Mouse (Mus musculus): ENCODE measurements around the gene Nxph4. TPM values are rescaled to one million over a fixed set of nuclear protein-coding genes. Genes with fewer than 3 reads are reported as not detected.

Gene Nxph4
- polyA plus RNA-seq, 1 experiment from 2014 or later, result 23.6 TPM

- Histone ChIP-seq H3K9me3 (ENCODE audit: control insufficient read depth, low read length) (no peaks in the 10 kb centered on the region), H3K27ac (ENCODE audit: low read depth, low read length) (no peak overlapping the region), H3K27me3 (ENCODE audit: control insufficient read depth, insufficient read depth, low read length) (no peaks in the 10 kb centered on the region), H3K4me1 (ENCODE audit: control insufficient read depth, insufficient read depth, low read length) (no peaks in the 10 kb centered on the region), H3K36me3 (ENCODE audit: control insufficient read depth, insufficient read depth, low read length) (peaks cover 24% of the 10 kb centered on the region), H3K4me2 (no peak overlapping the region), H3K4me3 (ENCODE audit: low read depth, low read length) (no peak overlapping the region), H3K9ac (ENCODE audit: low read length) (no peak overlapping the region)
- peak; percentile 68 for DNase-seq (ENCODE audit: low spot score, missing footprints)
- WGBS, result 67% methylated on average over 8 of the region's 8 CpGs
- no peak for ATAC-seq (ENCODE audit: low FRiP score)
Measured at GRCm38 (mm10) chr10:127491128-127491512, 43.2 kb downstream of the Nxph4 start.

GRCm38 (mm10) chr10:127490160-127491127 lies 43.9 kb downstream of the Nxph4 start:
- Histone ChIP-seq H3K9me3 (ENCODE audit: control insufficient read depth, low read length) (no peaks in the 10 kb centered on the region), H3K4me3 (ENCODE audit: low read depth, low read length) (no peak overlapping the region), H3K4me2 (no peak overlapping the region), H3K36me3 (ENCODE audit: control insufficient read depth, insufficient read depth, low read length) (peaks cover 22% of the 10 kb centered on the region), H3K27me3 (ENCODE audit: control insufficient read depth, insufficient read depth, low read length) (no peaks in the 10 kb centered on the region), H3K27ac (ENCODE audit: low read depth, low read length) (no peak overlapping the region), H3K9ac (ENCODE audit: low read length) (no peak overlapping the region), H3K4me1 (ENCODE audit: control insufficient read depth, insufficient read depth, low read length) (no peaks in the 10 kb centered on the region)
- ATAC-seq (ENCODE audit: low FRiP score) (no peak), DNase-seq (ENCODE audit: low spot score, missing footprints) (peak; percentile 82)
- 88% methylated on average over 18 of the region's 18 CpGs for WGBS

DNA sequence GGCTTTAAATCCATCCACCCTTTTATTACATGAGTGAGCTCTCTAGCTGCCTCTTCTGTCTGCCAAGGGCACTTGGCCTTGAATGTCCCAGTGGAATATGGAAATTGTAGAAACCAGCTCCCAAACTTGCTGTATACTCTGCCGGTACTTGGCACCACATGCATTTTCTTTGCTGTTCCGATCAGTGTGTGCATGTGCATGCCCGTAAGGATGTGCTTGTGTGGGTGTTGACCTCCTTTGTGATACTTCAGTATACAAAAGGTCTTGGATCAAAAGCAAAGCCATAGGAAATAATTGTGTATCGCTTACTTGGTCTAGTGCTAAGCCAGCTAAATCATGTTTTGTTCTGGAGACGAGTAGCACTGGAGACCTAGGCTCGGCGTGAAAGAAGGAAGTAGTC lies 45.5 kb downstream of the Nxph4 start:
- no peaks in the 10 kb centered on the region for H3K9me3 ChIP-seq (ENCODE audit: control insufficient read depth, low read length)
- H3K4me2 ChIP-seq, result no peak overlapping the region
- DNase-seq (ENCODE audit: low spot score, missing footprints) (no peak), ATAC-seq (ENCODE audit: low FRiP score) (no peak)
- H3K4me3 ChIP-seq (ENCODE audit: low read depth, low read length), result no peak overlapping the region
- H3K27ac ChIP-seq (ENCODE audit: low read depth, low read length), result no peak overlapping the region
- H3K9ac ChIP-seq (ENCODE audit: low read length), result no peak overlapping the region
- 91% methylated on average over 7 of the region's 7 CpGs for WGBS
- no peaks in the 10 kb centered on the region for H3K27me3 ChIP-seq (ENCODE audit: control insufficient read depth, insufficient read depth, low read length)
- no peaks in the 10 kb centered on the region for H3K4me1 ChIP-seq (ENCODE audit: control insufficient read depth, insufficient read depth, low read length)
- peaks cover 12% of the 10 kb centered on the region for H3K36me3 ChIP-seq (ENCODE audit: control insufficient read depth, insufficient read depth, low read length)

DNA sequence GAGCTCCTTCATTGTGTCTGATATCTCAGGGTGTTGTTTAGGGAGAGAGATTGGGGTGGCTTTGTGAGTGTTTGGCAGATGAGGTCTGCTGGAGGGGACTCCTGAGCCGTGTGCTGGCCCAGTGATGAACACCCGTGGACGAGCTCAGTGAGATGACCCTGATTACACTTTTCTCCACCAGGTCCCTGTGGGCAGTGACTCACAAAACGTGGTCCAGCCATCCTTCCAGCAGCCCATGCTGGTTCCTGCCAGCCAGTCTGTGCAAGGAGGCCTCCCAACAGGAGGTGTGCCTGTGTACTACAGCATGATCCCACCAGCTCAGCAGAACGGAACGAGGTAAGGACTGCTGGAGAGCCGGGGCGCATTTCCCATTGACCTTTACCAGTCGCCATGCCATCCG lies 49.1 kb downstream of the Nxph4 start:
- Histone ChIP-seq H3K4me1 (ENCODE audit: control insufficient read depth, insufficient read depth, low read length) (no peaks in the 10 kb centered on the region), H3K4me2 (no peak overlapping the region), H3K9me3 (ENCODE audit: control insufficient read depth, low read length) (no peaks in the 10 kb centered on the region), H3K27me3 (ENCODE audit: control insufficient read depth, insufficient read depth, low read length) (no peaks in the 10 kb centered on the region), H3K27ac (ENCODE audit: low read depth, low read length) (no peak overlapping the region), H3K9ac (ENCODE audit: low read length) (no peak overlapping the region), H3K4me3 (ENCODE audit: low read depth, low read length) (no peak overlapping the region), H3K36me3 (ENCODE audit: control insufficient read depth, insufficient read depth, low read length) (peaks cover 6% of the 10 kb centered on the region)
- DNase-seq (ENCODE audit: low spot score, missing footprints) (no peak), ATAC-seq (ENCODE audit: low FRiP score) (no peak)
- 91% methylated on average over 10 of the region's 10 CpGs for WGBS

DNA sequence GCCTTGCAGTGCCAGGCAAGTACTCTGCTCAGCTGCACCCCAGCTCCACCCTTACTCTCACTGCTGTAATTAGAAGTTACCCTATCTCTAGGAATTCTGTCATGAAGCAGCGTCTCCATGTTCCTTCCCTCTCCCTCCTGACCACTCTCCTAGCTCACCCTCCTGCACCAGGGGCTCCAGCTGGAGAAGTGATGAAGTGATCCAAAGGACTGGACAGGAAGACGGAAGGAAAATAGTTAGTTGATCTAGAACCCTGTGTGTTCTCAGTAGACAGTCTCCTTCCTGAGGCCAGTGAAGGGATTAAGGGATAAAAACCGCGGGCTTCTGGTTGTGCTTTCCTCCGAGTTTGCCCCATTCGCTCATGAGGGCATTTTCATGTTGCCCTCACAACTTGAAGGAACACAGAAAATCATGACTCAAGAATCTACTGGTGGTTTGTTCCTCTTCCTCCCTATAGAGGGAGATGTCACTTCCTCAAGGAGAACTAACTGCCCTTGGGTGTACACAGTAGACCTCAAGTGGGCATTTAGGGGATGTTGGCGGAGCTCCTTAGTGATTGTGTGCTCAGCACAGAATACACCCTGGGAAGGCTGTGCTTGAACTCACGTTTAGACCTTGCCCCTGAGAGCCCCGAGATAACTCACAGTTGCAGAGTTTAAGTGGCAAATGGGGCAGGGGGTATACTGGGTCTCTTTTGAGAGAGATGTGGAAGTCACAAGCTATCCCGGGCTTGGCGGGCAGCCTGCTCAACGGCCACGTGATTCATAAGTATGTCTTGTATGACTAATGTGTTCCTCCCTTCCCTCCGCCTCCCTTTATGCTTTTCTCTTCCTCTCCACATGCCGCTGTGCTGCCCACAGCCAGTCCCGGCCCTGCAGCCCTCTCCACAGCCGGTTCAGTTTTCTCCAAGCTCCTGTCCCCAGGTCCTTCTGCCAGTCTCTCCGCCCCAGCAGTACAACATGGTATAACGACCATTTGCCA lies 53.2 kb downstream of the Nxph4 start:
- no peak overlapping the region for H3K27ac ChIP-seq (ENCODE audit: low read depth, low read length)
- H3K9me3 ChIP-seq (ENCODE audit: control insufficient read depth, low read length), result no peaks in the 10 kb centered on the region
- DNase-seq (ENCODE audit: low spot score, missing footprints) (peak; percentile 45), ATAC-seq (ENCODE audit: low FRiP score) (no peak)
- H3K36me3 ChIP-seq (ENCODE audit: control insufficient read depth, insufficient read depth, low read length), result no peaks in the 10 kb centered on the region
- WGBS, result 90% methylated on average over 19 of the region's 19 CpGs
- H3K4me3 ChIP-seq (ENCODE audit: low read depth, low read length), result no peak overlapping the region
- H3K4me1 ChIP-seq (ENCODE audit: control insufficient read depth, insufficient read depth, low read length), result no peaks in the 10 kb centered on the region
- H3K27me3 ChIP-seq (ENCODE audit: control insufficient read depth, insufficient read depth, low read length), result no peaks in the 10 kb centered on the region
- no peak overlapping the region for H3K9ac ChIP-seq (ENCODE audit: low read length)
- no peak overlapping the region for H3K4me2 ChIP-seq

GRCm38 (mm10) chr10:127479131-127479530 lies 55.2 kb downstream of the Nxph4 start:
- Histone ChIP-seq H3K4me1 (ENCODE audit: control insufficient read depth, insufficient read depth, low read length) (no peaks in the 10 kb centered on the region), H3K27me3 (ENCODE audit: control insufficient read depth, insufficient read depth, low read length) (no peaks in the 10 kb centered on the region), H3K9me3 (ENCODE audit: control insufficient read depth, low read length) (no peaks in the 10 kb centered on the region), H3K27ac (ENCODE audit: low read depth, low read length) (no peak overlapping the region), H3K9ac (ENCODE audit: low read length) (no peak overlapping the region), H3K36me3 (ENCODE audit: control insufficient read depth, insufficient read depth, low read length) (no peaks in the 10 kb centered on the region), H3K4me3 (ENCODE audit: low read depth, low read length) (no peak overlapping the region), H3K4me2 (no peak overlapping the region)
- 94% methylated on average over 4 of the region's 4 CpGs for WGBS
- DNase-seq (ENCODE audit: low spot score, missing footprints), result peak; percentile 83
- ATAC-seq (ENCODE audit: low FRiP score), result no peak

DNA sequence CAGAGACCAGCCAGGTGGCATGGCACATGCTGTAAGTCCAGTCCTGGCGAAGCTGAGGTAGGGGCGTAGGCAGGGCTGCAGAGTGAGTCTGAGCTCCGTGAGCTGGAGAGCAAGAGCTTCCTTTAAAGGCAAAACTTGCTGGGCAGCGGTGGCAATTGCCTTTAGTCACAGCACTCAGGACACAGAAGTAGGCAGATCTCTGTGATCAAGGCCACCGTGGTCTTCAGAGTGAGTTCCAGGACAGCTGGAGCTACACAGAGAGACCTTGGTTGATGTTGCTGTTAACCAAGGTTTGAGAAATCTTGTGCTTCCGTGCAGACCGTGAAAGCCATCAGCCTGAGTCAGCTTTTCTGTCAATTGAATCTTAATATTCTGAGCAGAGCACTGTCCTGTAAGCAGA lies 57.1 kb downstream of the Nxph4 start:
- ATAC-seq (ENCODE audit: low FRiP score), result no peak
- Histone ChIP-seq H3K9ac (ENCODE audit: low read length) (no peak overlapping the region), H3K27ac (ENCODE audit: low read depth, low read length) (no peak overlapping the region), H3K27me3 (ENCODE audit: control insufficient read depth, insufficient read depth, low read length) (no peaks in the 10 kb centered on the region), H3K9me3 (ENCODE audit: control insufficient read depth, low read length) (no peaks in the 10 kb centered on the region), H3K4me3 (ENCODE audit: low read depth, low read length) (no peak overlapping the region), H3K4me1 (ENCODE audit: control insufficient read depth, insufficient read depth, low read length) (no peaks in the 10 kb centered on the region), H3K36me3 (ENCODE audit: control insufficient read depth, insufficient read depth, low read length) (no peaks in the 10 kb centered on the region), H3K4me2 (no peak overlapping the region)
- no peak for DNase-seq (ENCODE audit: low spot score, missing footprints)
- WGBS, result 84% methylated on average over 7 of the region's 7 CpGs

DNA sequence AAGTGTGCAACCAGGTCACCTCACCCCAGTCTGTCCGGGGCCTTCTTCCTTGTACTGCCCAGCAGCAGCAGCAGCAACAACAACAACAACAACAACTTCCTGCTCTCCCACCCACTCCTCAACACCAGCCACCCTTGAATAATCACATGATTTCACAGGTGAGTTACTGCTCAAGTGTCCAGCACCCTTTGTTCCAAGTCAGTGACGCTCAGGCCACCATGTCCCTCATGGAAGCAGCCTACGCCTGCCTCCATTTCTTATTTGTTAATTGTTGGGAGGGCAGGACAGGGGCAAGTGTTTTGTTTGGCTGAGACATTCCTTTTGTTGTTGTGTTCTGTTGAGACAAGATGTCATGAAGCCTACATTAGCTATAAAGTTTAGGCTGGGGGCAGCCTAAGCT lies 57.8 kb downstream of the Nxph4 start:
- peak; percentile 26 for DNase-seq (ENCODE audit: low spot score, missing footprints)
- H3K27ac ChIP-seq (ENCODE audit: low read depth, low read length), result no peak overlapping the region
- no peaks in the 10 kb centered on the region for H3K9me3 ChIP-seq (ENCODE audit: control insufficient read depth, low read length)
- no peak overlapping the region for H3K4me2 ChIP-seq
- H3K36me3 ChIP-seq (ENCODE audit: control insufficient read depth, insufficient read depth, low read length), result no peaks in the 10 kb centered on the region
- no peak for ATAC-seq (ENCODE audit: low FRiP score)
- H3K4me1 ChIP-seq (ENCODE audit: control insufficient read depth, insufficient read depth, low read length), result no peaks in the 10 kb centered on the region
- 92% methylated on average over 3 of the region's 3 CpGs for WGBS
- H3K9ac ChIP-seq (ENCODE audit: low read length), result no peak overlapping the region
- no peak overlapping the region for H3K4me3 ChIP-seq (ENCODE audit: low read depth, low read length)
- no peaks in the 10 kb centered on the region for H3K27me3 ChIP-seq (ENCODE audit: control insufficient read depth, insufficient read depth, low read length)

All from midbrain, embryonic 11.5 days (tissue).